Mouse (Mus musculus) neural tube, embryonic 11.5 days (tissue): ENCODE measurements around the gene Casq1. TPM values are rescaled to one million over a fixed set of nuclear protein-coding genes. Genes with fewer than 3 reads are reported as not detected.

Experiments
- ATAC-seq: fragments of 200-750 bp; cut with Nextera tagmentation; 2 replicates; pipeline ENCODE4 v1.8.0; 2017; ENCODE audit warnings: moderate number of reproducible peaks, mild to moderate bottlenecking, moderate TSS enrichment, moderate library complexity; ENCODE audit not compliant: insufficient read depth, low FRiP score, low TSS enrichment
- DNase-seq: peaks from one replicate; pipeline ENCODE4 v3.0.0-alpha.2; 2015; ENCODE audit warnings: low spot score
- H3K27ac ChIP-seq: fragments of 300-500 bp; sonication (generic); 2 replicates; pipeline ENCODE4 v1.5.1; 2014; ENCODE audit warnings: low read depth, mild to moderate bottlenecking, low read length
- H3K27me3 ChIP-seq: fragments of 300-500 bp; sonication (generic); 2 replicates; pipeline ENCODE4 v1.6.1; 2014; ENCODE audit warnings: mild to moderate bottlenecking, low read length, mixed read lengths; ENCODE audit not compliant: control insufficient read depth, insufficient read depth
- H3K36me3 ChIP-seq: fragments of 300-500 bp; sonication (generic); 2 replicates; pipeline ENCODE4 v1.6.1; 2014; ENCODE audit warnings: mild to moderate bottlenecking, low read length, moderate library complexity, mixed read lengths; ENCODE audit not compliant: control insufficient read depth, insufficient read depth
- H3K4me1 ChIP-seq: fragments of 300-500 bp; sonication (generic); 2 replicates; pipeline ENCODE4 v1.6.1; 2014; ENCODE audit warnings: low read length, mixed read lengths; ENCODE audit not compliant: control insufficient read depth, insufficient read depth
- H3K4me2 ChIP-seq: fragments of 300-500 bp; sonication (generic); 2 replicates; pipeline ENCODE4 v1.6.1; 2014; ENCODE audit warnings: low read depth, mild to moderate bottlenecking, moderate library complexity
- H3K4me3 ChIP-seq: fragments of 300-500 bp; sonication (generic); 2 replicates; pipeline ENCODE4 v1.5.1; 2014; ENCODE audit warnings: low read depth, low read length
- H3K9ac ChIP-seq: fragments of 300-500 bp; sonication (generic); 2 replicates; pipeline ENCODE4 v1.6.1; 2014; ENCODE audit warnings: mild to moderate bottlenecking, low read length
- H3K9me3 ChIP-seq: fragments of 300-500 bp; sonication (generic); 2 replicates; pipeline ENCODE4 v1.6.1; 2016; ENCODE audit warnings: low read length; ENCODE audit not compliant: control insufficient read depth
- WGBS: fragments of 180-500 bp; shearing (Covaris S2); extraction: QIAGEN DNeasy Blood & Tissue Kit; methylation state at CpG from one replicate; pipeline ENCODE4 v1.1.7; 2014; 5-methylcytosine and 5-hydroxymethylcytosine counted together
- polyA plus RNA-seq: library from polyadenylated mRNA; unstranded; fragments of >200 nt; fragmentation: Nextera tagmentation; extraction: Ambion mirVana; gene quantifications from 2 replicates; pipeline ENCODE4 v1.2.1, GENCODE M21; 2014

Gene Casq1
- polyA plus RNA-seq, 1 experiment from 2014 or later = 2.2 TPM

GRCm38 (mm10) chr1:172159970-172160369 lies 59.7 kb downstream of the Casq1 start:
- Histone ChIP-seq H3K4me2 (no peak overlapping the region), H3K9ac (no peak overlapping the region), H3K4me1 (0 out of 2 replicates have a peak, but pooled peaks cover 2% of the 10 kb centered on the region), H3K27ac (no peak overlapping the region), H3K9me3 (no peaks in the 10 kb centered on the region), H3K27me3 (no peaks in the 10 kb centered on the region), H3K4me3 (no peak overlapping the region), H3K36me3 (no peaks in the 10 kb centered on the region)
- no peak for DNase-seq
- 87% methylated on average over 4 of the region's 4 CpGs for WGBS
- no peak for ATAC-seq

Other genes starting within 250 kb of the Casq1 start
- 62.0 and 69.0 TPM in 2 replicates for gene Vangl2, start 191.4 kb downstream of the Casq1 start, polyA plus RNA-seq
- gene Nhlh1, start 162.3 kb downstream of the Casq1 start, polyA plus RNA-seq = 13.8 and 15.7 TPM in 2 replicates
- gene Copa, start 137.3 kb downstream of the Casq1 start, polyA plus RNA-seq = 219 and 225 TPM in 2 replicates
- 122 and 132 TPM in 2 replicates for gene Ncstn, start 137.1 kb downstream of the Casq1 start, polyA plus RNA-seq
- gene Pex19, start 93.1 kb downstream of the Casq1 start, polyA plus RNA-seq = 182 and 185 TPM in 2 replicates
- gene Dcaf8, start 71.8 kb downstream of the Casq1 start, polyA plus RNA-seq = 105 and 113 TPM in 2 replicates
- 249 and 272 TPM in 2 replicates for gene Pea15a, start 13.1 kb downstream of the Casq1 start, polyA plus RNA-seq
- gene Atp1a4, start 38.5 kb upstream of the Casq1 start, polyA plus RNA-seq = not detected in 2 replicates
- 121 and 142 TPM in 2 replicates for gene Igsf8, start 41.8 kb upstream of the Casq1 start, polyA plus RNA-seq
- gene Atp1a2, start 78.2 kb upstream of the Casq1 start, polyA plus RNA-seq = 1.3 and 1.6 TPM in 2 replicates
- gene Kcnj9, start 109.5 kb upstream of the Casq1 start, polyA plus RNA-seq = 0.30 and 0.84 TPM in 2 replicates
- 0.85 and 0.93 TPM in 2 replicates for gene Kcnj10, start 121.3 kb upstream of the Casq1 start, polyA plus RNA-seq
- gene Pigm, start 156.7 kb upstream of the Casq1 start, polyA plus RNA-seq = 14.2 and 15.1 TPM in 2 replicates